Mouse (Mus musculus): ENCODE data around the gene Olfr1090. TPM values are rescaled to one million over a fixed set of nuclear protein-coding genes. Genes with fewer than 3 reads are reported as not detected.

Olfr1090 gene
- not detected in 2 replicates for polyA plus RNA-seq (2014; fragmentation: Nextera tagmentation; extraction: Ambion mirVana)

DNA sequence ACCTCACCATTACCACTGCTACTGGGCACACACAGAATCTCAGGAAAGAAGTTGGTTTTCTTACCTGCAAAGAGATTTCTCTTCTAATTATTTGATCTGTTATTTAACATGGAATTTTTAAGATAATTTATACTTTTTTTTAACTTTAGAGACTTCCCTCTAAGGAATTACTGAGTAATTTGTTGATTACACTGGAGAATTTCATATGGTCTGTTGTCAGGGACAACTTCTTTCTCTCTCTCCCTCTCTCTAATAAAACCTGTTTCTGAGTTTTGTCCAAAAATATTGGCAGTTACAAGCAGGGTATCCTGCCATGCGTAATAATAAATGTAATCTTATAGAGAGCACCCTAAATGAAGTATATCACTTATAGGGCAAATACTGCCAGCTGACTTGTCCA, at the start of gene Olfr1090:
Gene Olfr1090 (minus strand): TSS at position 101 of the 400 bp plus-strand sequence.
- DNase-seq (ENCODE audit: low spot score) (no peak), ATAC-seq (replicated peaks; ENCODE audit: low FRiP score, low TSS enrichment, low read depth) (no peak)
- Histone ChIP-seq H3K4me3 (ENCODE audit: low read depth, low read length) (no peak within 1 kb of the TSS), H3K27ac (ENCODE audit: low read depth) (no peak within 1 kb of the TSS), H3K4me2 (ENCODE audit: low read length) (no peak within 1 kb of the TSS), H3K9ac (ENCODE audit: low read length) (no peak within 1 kb of the TSS), H3K36me3 (ENCODE audit: control insufficient read depth, insufficient read depth, low read length) (no peaks in the 10 kb centered on the region), H3K4me1 (replicated peaks; ENCODE audit: control insufficient read depth, insufficient read depth, low read length) (no peaks in the 10 kb centered on the region), H3K9me3 (ENCODE audit: control insufficient read depth, low read length) (no peaks in the 10 kb centered on the region), H3K27me3 (replicated peaks; ENCODE audit: control insufficient read depth, insufficient read depth, low read length) (no peaks in the 10 kb centered on the region)
- WGBS, result 92% methylated on average over 1 of the region's 1 CpGs

DNA sequence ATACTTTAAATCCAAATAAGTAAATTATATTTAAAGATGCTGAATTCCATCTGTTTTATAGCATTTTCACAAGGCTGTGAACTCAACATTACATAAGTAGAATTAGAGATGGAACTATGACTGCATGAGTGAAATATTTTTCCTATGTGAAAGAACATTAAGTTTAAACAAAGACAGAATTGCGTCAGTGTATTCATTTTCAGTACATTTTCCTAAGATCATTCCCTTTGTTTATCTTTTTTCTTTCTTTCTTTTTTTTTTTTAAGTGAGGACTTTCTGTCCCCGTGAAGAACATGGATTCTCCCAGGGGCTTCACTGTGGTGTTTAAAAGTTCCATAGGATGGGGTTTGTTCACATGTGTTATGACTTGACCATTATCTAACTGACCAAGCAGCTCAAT, 23.4 kb upstream of the Olfr1090 start, which contains the start of gene Olfr1093:
Gene Olfr1093 (plus strand): TSS at position 301 of the 400 bp plus-strand sequence.
- ATAC-seq (replicated peaks; ENCODE audit: low FRiP score, low TSS enrichment, low read depth) (no peak), DNase-seq (ENCODE audit: low spot score) (no peak)
- H3K4me2 ChIP-seq (ENCODE audit: low read length), result no peak within 1 kb of the TSS
- no peaks in the 10 kb centered on the region for H3K4me1 ChIP-seq (replicated peaks; ENCODE audit: control insufficient read depth, insufficient read depth, low read length)
- WGBS, result 71% methylated on average over 2 of the region's 2 CpGs
- H3K27me3 ChIP-seq (replicated peaks; ENCODE audit: control insufficient read depth, insufficient read depth, low read length), result no peaks in the 10 kb centered on the region
- no peaks in the 10 kb centered on the region for H3K36me3 ChIP-seq (ENCODE audit: control insufficient read depth, insufficient read depth, low read length)
- H3K4me3 ChIP-seq (ENCODE audit: low read depth, low read length), result no peak within 1 kb of the TSS
- H3K9ac ChIP-seq (ENCODE audit: low read length), result no peak within 1 kb of the TSS
- H3K27ac ChIP-seq (ENCODE audit: low read depth), result no peak within 1 kb of the TSS
- H3K9me3 ChIP-seq (ENCODE audit: control insufficient read depth, low read length), result no peaks in the 10 kb centered on the region

DNA sequence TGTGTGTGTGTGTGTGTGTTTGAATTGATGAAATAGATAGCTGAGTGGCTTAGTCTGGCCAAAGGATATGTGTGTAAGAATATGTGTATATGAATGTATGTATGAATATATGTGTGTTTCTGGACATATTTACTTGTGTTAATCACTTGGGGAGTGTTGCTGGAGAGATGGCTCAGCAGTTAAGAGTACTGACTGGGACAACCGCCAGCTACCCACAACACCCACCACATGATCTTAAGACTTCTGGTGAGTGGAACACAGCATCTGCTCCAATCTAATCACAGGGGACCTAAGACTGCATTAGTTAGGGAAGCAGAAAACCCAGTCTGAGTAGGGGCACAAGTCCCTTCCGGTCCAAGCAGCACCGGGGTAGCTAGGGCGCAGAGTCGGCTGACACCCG, 2.3 kb upstream of the Olfr1090 start:
- Histone ChIP-seq H3K9ac (ENCODE audit: low read length) (no peak overlapping the region), H3K27ac (ENCODE audit: low read depth) (no peak overlapping the region), H3K9me3 (ENCODE audit: control insufficient read depth, low read length) (no peaks in the 10 kb centered on the region), H3K4me1 (replicated peaks; ENCODE audit: control insufficient read depth, insufficient read depth, low read length) (no peaks in the 10 kb centered on the region), H3K4me3 (ENCODE audit: low read depth, low read length) (no peak overlapping the region), H3K27me3 (replicated peaks; ENCODE audit: control insufficient read depth, insufficient read depth, low read length) (no peaks in the 10 kb centered on the region), H3K4me2 (ENCODE audit: low read length) (no peak overlapping the region), H3K36me3 (ENCODE audit: control insufficient read depth, insufficient read depth, low read length) (no peaks in the 10 kb centered on the region)
- WGBS, result 93% methylated on average over 6 of the region's 6 CpGs
- DNase-seq (ENCODE audit: low spot score) (no peak), ATAC-seq (replicated peaks; ENCODE audit: low FRiP score, low TSS enrichment, low read depth) (no peak)

DNA sequence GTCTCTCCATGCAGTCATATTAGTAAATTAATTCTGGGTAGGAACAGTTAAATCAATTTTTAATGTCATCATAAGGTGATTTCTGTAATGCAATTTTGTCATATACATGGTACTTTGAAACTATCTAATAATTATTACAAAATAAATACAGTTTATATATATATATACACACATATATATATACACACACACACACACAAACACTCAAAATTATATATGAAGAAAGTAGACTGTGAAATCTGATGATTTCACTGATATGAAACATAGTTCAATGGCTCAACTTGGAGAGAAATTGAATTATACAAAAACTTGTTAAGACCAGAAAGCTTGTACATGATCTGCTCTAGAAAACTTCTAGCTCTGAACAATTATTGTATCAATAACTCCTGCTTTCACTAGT, 25.2 kb downstream of the Olfr1090 start, which contains the start of gene Olfr1089:
Gene Olfr1089 (minus strand): TSS at position 101 of the 400 bp plus-strand sequence.
- H3K9me3 ChIP-seq (ENCODE audit: control insufficient read depth, low read length), result no peaks in the 10 kb centered on the region
- no peaks in the 10 kb centered on the region for H3K4me1 ChIP-seq (replicated peaks; ENCODE audit: control insufficient read depth, insufficient read depth, low read length)
- ATAC-seq (replicated peaks; ENCODE audit: low FRiP score, low TSS enrichment, low read depth) (no peak), DNase-seq (ENCODE audit: low spot score) (no peak)
- no peaks in the 10 kb centered on the region for H3K36me3 ChIP-seq (ENCODE audit: control insufficient read depth, insufficient read depth, low read length)
- H3K4me3 ChIP-seq (ENCODE audit: low read depth, low read length), result no peak within 1 kb of the TSS
- no peak within 1 kb of the TSS for H3K9ac ChIP-seq (ENCODE audit: low read length)
- no peak within 1 kb of the TSS for H3K4me2 ChIP-seq (ENCODE audit: low read length)
- H3K27ac ChIP-seq (ENCODE audit: low read depth), result no peak within 1 kb of the TSS
- no peaks in the 10 kb centered on the region for H3K27me3 ChIP-seq (replicated peaks; ENCODE audit: control insufficient read depth, insufficient read depth, low read length)

Other genes starting within 250 kb of the Olfr1090 start
- gene Olfr1079, start 216.5 kb downstream of the Olfr1090 start, polyA plus RNA-seq (2014; fragmentation: Nextera tagmentation; extraction: Ambion mirVana), result not detected in 2 replicates
- gene Olfr1080, start 200.8 kb downstream of the Olfr1090 start, polyA plus RNA-seq (2014; fragmentation: Nextera tagmentation; extraction: Ambion mirVana), result not detected in 2 replicates
- not detected in 2 replicates for gene Olfr1082, start 160.0 kb downstream of the Olfr1090 start, polyA plus RNA-seq (2014; fragmentation: Nextera tagmentation; extraction: Ambion mirVana)
- not detected in 2 replicates for gene Olfr1084, start 119.3 kb downstream of the Olfr1090 start, polyA plus RNA-seq (2014; fragmentation: Nextera tagmentation; extraction: Ambion mirVana)
- gene Olfr1085, start 97.0 kb downstream of the Olfr1090 start, polyA plus RNA-seq (2014; fragmentation: Nextera tagmentation; extraction: Ambion mirVana), result not detected in 2 replicates
- gene Olfr1086, start 78.9 kb downstream of the Olfr1090 start, polyA plus RNA-seq (2014; fragmentation: Nextera tagmentation; extraction: Ambion mirVana), result not detected in 2 replicates
- not detected in 2 replicates for gene Olfr1087, start 60.6 kb downstream of the Olfr1090 start, polyA plus RNA-seq (2014; fragmentation: Nextera tagmentation; extraction: Ambion mirVana)
- gene Olfr1089, start 25.3 kb downstream of the Olfr1090 start, polyA plus RNA-seq (2014; fragmentation: Nextera tagmentation; extraction: Ambion mirVana), result not detected in 2 replicates
- gene Olfr1093, start 23.5 kb upstream of the Olfr1090 start, polyA plus RNA-seq (2014; fragmentation: Nextera tagmentation; extraction: Ambion mirVana), result not detected in 2 replicates
- not detected in 2 replicates for gene Olfr141, start 51.0 kb upstream of the Olfr1090 start, polyA plus RNA-seq (2014; fragmentation: Nextera tagmentation; extraction: Ambion mirVana)
- gene Olfr1094, start 65.7 kb upstream of the Olfr1090 start, polyA plus RNA-seq (2014; fragmentation: Nextera tagmentation; extraction: Ambion mirVana), result not detected in 2 replicates
- not detected in 2 replicates for gene Olfr1095, start 92.7 kb upstream of the Olfr1090 start, polyA plus RNA-seq (2014; fragmentation: Nextera tagmentation; extraction: Ambion mirVana)
- gene Gm13723, start 115.8 kb upstream of the Olfr1090 start, polyA plus RNA-seq (2014; fragmentation: Nextera tagmentation; extraction: Ambion mirVana), result not detected in 2 replicates
- gene Olfr1097, start 133.2 kb upstream of the Olfr1090 start, polyA plus RNA-seq (2014; fragmentation: Nextera tagmentation; extraction: Ambion mirVana), result not detected in 2 replicates
- gene Olfr1098, start 165.6 kb upstream of the Olfr1090 start, polyA plus RNA-seq (2014; fragmentation: Nextera tagmentation; extraction: Ambion mirVana), result not detected in 2 replicates
- gene Olfr1099, start 201.7 kb upstream of the Olfr1090 start, polyA plus RNA-seq (2014; fragmentation: Nextera tagmentation; extraction: Ambion mirVana), result not detected in 2 replicates
- gene Olfr1100, start 221.0 kb upstream of the Olfr1090 start, polyA plus RNA-seq (2014; fragmentation: Nextera tagmentation; extraction: Ambion mirVana), result not detected in 2 replicates
- gene Olfr1101, start 232.2 kb upstream of the Olfr1090 start, polyA plus RNA-seq (2014; fragmentation: Nextera tagmentation; extraction: Ambion mirVana), result not detected in 2 replicates
- not detected in 2 replicates for gene Olfr1102, start 239.4 kb upstream of the Olfr1090 start, polyA plus RNA-seq (2014; fragmentation: Nextera tagmentation; extraction: Ambion mirVana)

Measured in intestine, embryonic 14.5 days (tissue).